In genomic region chr6:108237585-108237984, GRCm38 (mm10) we compare ENCODE assay signal across 16 mouse cellular contexts. TPM values are rescaled to one million over a fixed set of nuclear protein-coding genes. Genes with fewer than 3 reads are reported as not detected.
DNase-seq lines count a peak whose midpoint lies in the region; ATAC-seq and TF ChIP-seq lines count a peak whose summit lies in the region.
"Had no signal": no experiment of that assay in that cellular context is flagged by ENCODE, and none has a peak within 500 bp of the region (broad histone marks: within the 10 kb centered on the region; RNA-seq: fewer than 3 reads in every experiment).

No protein-coding gene starts in this region.

- TF ChIP-seq POLR2A in limb, embryonic 14.5 days (IDR thresholded peaks at IDR 0.05; ENCODE audit: borderline replicate concordance, extremely low read depth, insufficient read depth, insufficient read length) = no peak

- no peaks in the 10 kb centered on the region for H3K27me3 ChIP-seq in kidney, embryonic 15.5 days
- H3K27me3 ChIP-seq in embryonic facial prominence, embryonic 12.5 days = no peaks in the 10 kb centered on the region
- no peaks in the 10 kb centered on the region for H3K27me3 ChIP-seq in limb, embryonic 14.5 days (ENCODE audit: control insufficient read depth, insufficient read depth, low read length)
- H3K27me3 ChIP-seq: hindbrain, embryonic 12.5 days; midbrain, embryonic 12.5 days had no signal

- no peak overlapping the region for H3K4me2 ChIP-seq in kidney, embryonic 15.5 days
- H3K4me2 ChIP-seq in embryonic facial prominence, embryonic 12.5 days (replicated peaks) = no peak overlapping the region
- no peak overlapping the region for H3K4me2 ChIP-seq in limb, embryonic 14.5 days (replicated peaks; ENCODE audit: low read depth, low read length, severe bottlenecking)
- H3K4me2 ChIP-seq: hindbrain, embryonic 12.5 days; midbrain, embryonic 12.5 days had no signal

- no peak for ATAC-seq in kidney, embryonic 15.5 days (replicated peaks; ENCODE audit: low FRiP score)
- ATAC-seq in embryonic facial prominence, embryonic 12.5 days (ENCODE audit: insufficient number of reproducible peaks, insufficient read depth, low FRiP score, low TSS enrichment) = no peak
- ATAC-seq in limb, embryonic 14.5 days (ENCODE audit: low FRiP score, low read depth) = no peak
- ATAC-seq: CD4-positive, CD25-positive, alpha-beta regulatory T cell, adult 4 months had no signal

- WGBS in kidney, embryonic 15.5 days = 45% methylated on average over 8 of the region's 8 CpGs
- 23% methylated on average over 8 of the region's 8 CpGs for WGBS in embryonic facial prominence, embryonic 12.5 days
- 40% methylated on average over 8 of the region's 8 CpGs for WGBS in limb, embryonic 14.5 days

- H3K36me3 ChIP-seq in kidney, embryonic 15.5 days = peaks cover 21% of the 10 kb centered on the region
- H3K36me3 ChIP-seq in embryonic facial prominence, embryonic 12.5 days = no peaks in the 10 kb centered on the region
- no peaks in the 10 kb centered on the region; the same call in 1 of the 2 replicates for H3K36me3 ChIP-seq in limb, embryonic 14.5 days (ENCODE audit: control insufficient read depth, insufficient read depth, low read length)
- H3K36me3 ChIP-seq: hindbrain, embryonic 12.5 days; midbrain, embryonic 12.5 days had no signal

- no peaks in the 10 kb centered on the region for H3K9me3 ChIP-seq in kidney, embryonic 15.5 days (replicated peaks)
- H3K9me3 ChIP-seq in embryonic facial prominence, embryonic 12.5 days = no peaks in the 10 kb centered on the region
- H3K9me3 ChIP-seq in limb, embryonic 14.5 days (ENCODE audit: control insufficient read depth, low read length) = no peaks in the 10 kb centered on the region
- H3K9me3 ChIP-seq: G1E; hindbrain, embryonic 12.5 days; midbrain, embryonic 12.5 days had no signal

- H3K4me1 ChIP-seq in kidney, embryonic 15.5 days = peaks cover 60% of the 10 kb centered on the region
- peaks cover 68% of the 10 kb centered on the region for H3K4me1 ChIP-seq in embryonic facial prominence, embryonic 12.5 days
- peaks cover 49% of the 10 kb centered on the region for H3K4me1 ChIP-seq in limb, embryonic 14.5 days (ENCODE audit: control insufficient read depth, insufficient read depth, low read length)
- H3K4me1 ChIP-seq: midbrain, embryonic 12.5 days had no signal

- 0 out of 2 replicates have a peak overlapping the region, but pooled peaks have one; percentile 6 for H3K27ac ChIP-seq in kidney, embryonic 15.5 days
- peak overlapping the region; percentile 56; the same call in 1 of the 2 replicates for H3K27ac ChIP-seq in embryonic facial prominence, embryonic 12.5 days
- H3K27ac ChIP-seq in limb, embryonic 14.5 days (replicated peaks; ENCODE audit: low read depth, low read length) = peak overlapping the region; percentile 13; the same call in 1 of the 2 replicates
- H3K27ac ChIP-seq: hindbrain, embryonic 12.5 days; midbrain, embryonic 12.5 days had no signal

- peak; percentile 34 for DNase-seq in embryo, embryonic 10 days (ENCODE audit: low spot score)
- no peak for DNase-seq in embryo, embryonic 11 days
- DNase-seq in kidney, adult 11 months = no peak
- DNase-seq in limb, embryonic 14.5 days (ENCODE audit: low spot score) = peak; percentile 12
- DNase-seq in gastrocnemius, postnatal 25 days = no peak
- DNase-seq in ovary, postnatal 36 days (ENCODE audit: low spot score) = no peak
- DNase-seq: cerebellum, adult 11-12 months; lung, adult 18-20 months; right cerebral cortex, postnatal 4 days; thymus, postnatal 4 days had no signal

- no peak overlapping the region for H3K9ac ChIP-seq in kidney, embryonic 15.5 days
- no peak overlapping the region for H3K9ac ChIP-seq in embryonic facial prominence, embryonic 12.5 days
- no peak overlapping the region for H3K9ac ChIP-seq in limb, embryonic 14.5 days (ENCODE audit: low read depth, low read length, severe bottlenecking)
- H3K9ac ChIP-seq: hindbrain, embryonic 12.5 days; midbrain, embryonic 12.5 days had no signal

- H3K4me3 ChIP-seq in kidney, embryonic 15.5 days (replicated peaks) = no peak overlapping the region
- no peak overlapping the region for H3K4me3 ChIP-seq in embryonic facial prominence, embryonic 12.5 days
- H3K4me3 ChIP-seq in limb, embryonic 14.5 days (replicated peaks; ENCODE audit: low read length) = no peak overlapping the region
- H3K4me3 ChIP-seq: hindbrain, embryonic 12.5 days; midbrain, embryonic 12.5 days had no signal

RNA-seq across cellular contexts. Expression of gene Itpr1, which starts 24.7 kb away (rescaled TPM):
- 18.6 and 19.4 TPM in 2 replicates for polyA plus RNA-seq in kidney, embryonic 15.5 days (2015; fragmentation: Nextera tagmentation; extraction: Ambion mirVana)
- 11.9 and 12.5 TPM in 2 replicates for polyA plus RNA-seq in embryonic facial prominence, embryonic 12.5 days (2016; fragmentation: Nextera tagmentation; extraction: Ambion mirVana)
- 16.1 and 17.1 TPM in 2 replicates for polyA plus RNA-seq in limb, embryonic 14.5 days (2012; rRNA removed)
- polyA plus RNA-seq in limb, embryonic 14.5 days (2014; fragmentation: Nextera tagmentation; extraction: Ambion mirVana) = 10.7 and 12.3 TPM in 2 replicates
- total RNA-seq in gastrocnemius, postnatal 25 days (2021) = 10 to 100 TPM; 12.3 to 12.5 TPM

RNA-seq across cellular contexts. Expression of gene Sumf1, which starts 52.2 kb away (rescaled TPM):
- 25.3 and 26.0 TPM in 2 replicates for polyA plus RNA-seq in kidney, embryonic 15.5 days (2015; fragmentation: Nextera tagmentation; extraction: Ambion mirVana)
- 22.3 and 22.7 TPM in 2 replicates for polyA plus RNA-seq in embryonic facial prominence, embryonic 12.5 days (2016; fragmentation: Nextera tagmentation; extraction: Ambion mirVana)
- polyA plus RNA-seq in limb, embryonic 14.5 days (2012; rRNA removed) = 18.7 and 18.8 TPM in 2 replicates
- 26.7 and 27.8 TPM in 2 replicates for polyA plus RNA-seq in limb, embryonic 14.5 days (2014; fragmentation: Nextera tagmentation; extraction: Ambion mirVana)
- 1 to 10 TPM; 7.6 to 9.2 TPM for total RNA-seq in gastrocnemius, postnatal 25 days (2021)

Comparison
In these comparisons a context has a peak if more than half of its experiments do, and no peak if none do; other contexts are left out.
1. DNase-seq: peak in embryo, embryonic 10 days (single experiment) and limb, embryonic 14.5 days (single experiment); none in embryo, embryonic 11 days (single experiment), kidney, adult 11 months (single experiment), gastrocnemius, postnatal 25 days (single experiment) and ovary, postnatal 36 days (single experiment).
2. H3K27ac ChIP-seq: peak in every context shown above with its lines; median percentile 56 in embryonic facial prominence, embryonic 12.5 days; 13 in limb, embryonic 14.5 days; 6 in kidney, embryonic 15.5 days.